Mouse (Mus musculus) megakaryocyte, embryonic 14.5 days (primary cell): Measurements from ENCODE around the gene Cct2.
"Not testable (repeated sequence)": the region's sequence is repeated elsewhere in the genome, so short reads cannot be mapped to it uniquely, and the experiment has no call there.

Experiments used
- FLI1 ChIP-seq: IDR thresholded peaks from 2 replicates; pipeline ENCODE4 v1.6.1; 2012; ENCODE audit warnings: low read length, inconsistent platforms, mixed read lengths
- GATA1 ChIP-seq: IDR thresholded peaks from 3 replicates; pipeline ENCODE4 v1.6.1; 2012; ENCODE audit warnings: mixed read lengths, low read length, inconsistent platforms, borderline replicate concordance

GRCm38 (mm10) chr10:117043497-117044166 is 20.0 kb downstream of the Cct2 start:
- not testable (repeated sequence) for TF ChIP-seq GATA1, FLI1
